Mouse (Mus musculus) adrenal gland, postnatal 14 days (tissue): ENCODE data around the gene Psip1. TPM values are rescaled to one million over a fixed set of nuclear protein-coding genes. Genes with fewer than 3 reads are reported as not detected.
A peak's percentile ranks its signal among the peaks of the same experiment; 100 is the strongest.

Source experiments
- DNase-seq: peaks from one replicate; pipeline ENCODE4 v3.0.0; 2021; ENCODE audit warnings: mixed read lengths
- total RNA-seq: library from RNA; stranded (reverse); gene quantifications from 2 replicates; pipeline ENCODE4 v1.2.3, GENCODE M21; 2021

Psip1 gene
- total RNA-seq, 1 experiment from 2014 or later: 61.0 TPM

GRCm38 (mm10) chr4:83417820-83418186 is 68.5 kb downstream of the Psip1 start:
- DNase-seq: no peak

DNA sequence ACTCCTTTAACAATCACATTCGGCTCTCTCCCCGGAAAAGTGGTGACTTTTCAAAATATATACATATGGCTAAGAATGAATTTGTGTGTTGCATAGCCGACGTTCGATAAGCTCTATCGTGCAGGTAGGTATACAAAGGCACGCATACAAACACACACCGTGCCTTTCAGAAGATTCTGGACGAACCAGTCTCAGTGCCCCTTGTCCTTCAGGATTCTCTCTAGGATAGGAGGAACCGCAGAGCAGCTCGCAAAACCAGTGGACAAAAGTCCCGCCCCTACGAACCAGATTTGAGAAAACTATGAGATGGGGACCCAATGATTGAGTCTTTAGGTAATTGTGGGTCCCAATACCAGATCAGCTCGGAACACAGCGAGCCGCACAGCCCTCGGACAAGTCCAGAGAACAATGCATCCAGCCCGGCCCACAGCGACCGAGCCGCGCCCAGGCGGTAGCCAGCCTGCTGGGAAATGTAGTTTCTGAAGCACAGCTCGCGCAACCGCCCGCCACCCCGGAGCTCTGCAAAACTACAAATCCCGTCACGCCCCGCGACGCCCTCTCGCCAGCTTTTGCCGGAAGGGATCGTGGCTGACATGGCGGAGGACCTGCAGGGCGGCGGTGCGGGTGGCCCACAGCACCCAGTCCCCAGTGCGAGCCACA is 69.0 kb downstream of the Psip1 start, which contains the start of gene Snapc3:
Gene Snapc3, plus strand, starts transcription at position 565 of the 660 bp plus-strand sequence.
- peak; percentile 98 for DNase-seq

DNA sequence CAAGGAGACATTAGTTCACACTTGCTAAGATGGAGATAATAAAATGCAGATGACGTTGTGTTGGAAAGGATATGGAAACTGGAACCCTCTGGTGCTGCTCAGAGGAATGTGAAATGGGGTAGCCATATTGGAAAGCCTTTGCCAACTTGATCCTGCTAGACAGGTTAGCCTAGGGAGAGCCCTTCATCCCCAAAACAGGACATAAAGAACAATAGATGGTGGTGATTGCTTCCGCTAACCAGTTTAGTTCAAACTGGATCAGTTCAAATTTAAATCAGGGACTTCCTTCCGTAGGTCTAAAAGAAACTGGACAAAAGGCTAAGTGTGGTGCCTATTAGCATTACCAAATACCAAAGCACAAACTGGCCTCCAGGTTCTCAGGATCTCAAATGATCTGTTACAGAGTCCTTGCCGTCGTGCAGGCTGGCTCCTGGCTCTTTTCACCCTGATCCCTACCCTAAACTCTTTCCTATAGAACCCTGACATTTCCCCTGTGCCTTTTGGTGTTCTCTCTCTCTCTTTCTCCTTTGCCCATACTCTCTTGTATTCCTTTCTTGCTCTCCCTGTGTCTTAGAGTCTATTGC is 71.9 kb downstream of the Psip1 start:
- DNase-seq: no peak

DNA sequence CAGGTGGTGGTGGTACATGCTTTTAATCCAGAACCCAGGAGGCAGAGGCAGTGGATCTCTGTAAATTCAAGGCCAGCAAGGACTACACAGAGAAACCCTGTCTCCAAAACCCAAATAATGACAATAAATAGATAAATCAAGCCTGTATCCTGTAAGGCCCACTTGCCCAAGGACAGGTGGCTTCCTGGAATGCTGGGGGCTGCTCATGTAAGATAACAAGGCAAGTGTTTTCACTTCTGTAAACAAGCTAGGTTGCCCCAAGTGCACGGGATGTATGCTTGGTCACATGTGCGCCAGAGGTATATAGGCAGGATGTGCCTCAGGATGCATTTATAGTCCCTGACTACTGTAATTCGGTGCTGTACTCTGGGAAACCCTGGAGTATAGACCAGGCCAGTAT is 74.2 kb downstream of the Psip1 start:
- no peak for DNase-seq

DNA sequence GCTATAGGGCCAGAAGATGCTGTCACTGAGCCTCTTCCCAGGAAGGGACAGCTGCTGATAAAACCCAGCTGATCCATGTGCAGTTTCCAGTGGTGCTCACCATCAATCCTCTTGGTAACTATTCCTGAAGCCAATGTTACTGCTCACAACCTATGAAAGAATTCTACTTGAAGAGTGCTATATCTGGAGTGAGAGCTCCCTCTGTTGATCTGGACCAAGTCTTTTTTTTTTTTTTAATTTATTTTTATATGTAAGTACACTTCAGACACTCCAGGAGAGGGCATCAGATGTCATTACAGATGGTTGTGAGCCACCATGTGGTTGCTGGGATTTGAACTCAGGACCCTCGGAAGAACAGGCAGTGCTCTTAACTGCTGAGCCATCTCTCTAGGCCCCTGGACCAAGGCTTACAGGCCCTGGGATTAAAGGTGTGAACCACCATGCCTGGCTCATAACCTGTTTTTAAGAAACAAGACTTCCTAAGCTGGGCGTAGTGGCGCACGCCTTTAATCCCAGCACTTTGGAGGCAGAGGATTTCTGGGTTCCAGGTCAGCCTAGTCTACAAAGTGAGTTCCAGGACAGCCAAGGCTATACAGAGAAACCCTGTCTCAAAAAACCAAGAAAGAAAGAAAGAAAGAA is 76.3 kb downstream of the Psip1 start:
- no peak for DNase-seq

- no peak for DNase-seq
Observed at GRCm38 (mm10) chr4:83407688-83408087, 78.6 kb downstream of the Psip1 start.

Other genes with a start within 250 kb of the Psip1 start
- 18.7 and 19.1 TPM in 2 replicates for gene Ttc39b, start 162.2 kb downstream of the Psip1 start, total RNA-seq
- 23.5 and 24.5 TPM in 2 replicates for gene Snapc3, start 68.7 kb downstream of the Psip1 start, total RNA-seq
- 1.9 TPM in 2 replicates for gene Ccdc171, start 39.1 kb upstream of the Psip1 start, total RNA-seq